Mouse (Mus musculus): ENCODE data around the gene Tpd52l2.

The Tpd52l2 gene

GRCm38 (mm10) chr2:181496831-181497547 is at the start of gene Tpd52l2:
Tpd52l2 (plus strand) TSS chr2:181497142.
- DNase-seq = peak; percentile 96

GRCm38 (mm10) chr2:181452181-181452580 is 44.8 kb upstream of the Tpd52l2 start:
- DNase-seq = peak; percentile 77

- DNase-seq = no peak
Measured at GRCm38 (mm10) chr2:181453274-181453673, 43.7 kb upstream of the Tpd52l2 start.

GRCm38 (mm10) chr2:181455899-181456298 is 41.0 kb upstream of the Tpd52l2 start:
- DNase-seq = peak; percentile 41

- DNase-seq = peak; percentile 25
Measured at GRCm38 (mm10) chr2:181457831-181458230, 39.1 kb upstream of the Tpd52l2 start.

- peak; percentile 76 for DNase-seq
Measured at GRCm38 (mm10) chr2:181458411-181459152, 38.4 kb upstream of the Tpd52l2 start.

- peak; percentile 87 for DNase-seq
Measured at GRCm38 (mm10) chr2:181459153-181459672, 37.7 kb upstream of the Tpd52l2 start, which contains the start of gene Zbtb46. Zbtb46 (minus strand) TSS chr2:181459426.

- DNase-seq = peak; percentile 88
Measured at GRCm38 (mm10) chr2:181459673-181460621, 37.0 kb upstream of the Tpd52l2 start.

- peak; percentile 65 for DNase-seq
Measured at GRCm38 (mm10) chr2:181461536-181462100, 35.3 kb upstream of the Tpd52l2 start.

GRCm38 (mm10) chr2:181462604-181463003 is 34.3 kb upstream of the Tpd52l2 start:
- peak; percentile 77 for DNase-seq

- peak; percentile 99 for DNase-seq
Measured at GRCm38 (mm10) chr2:181463008-181463738, 33.8 kb upstream of the Tpd52l2 start.

- no peak for DNase-seq
Measured at GRCm38 (mm10) chr2:181465423-181465822, 31.5 kb upstream of the Tpd52l2 start.

- DNase-seq = no peak
Measured at GRCm38 (mm10) chr2:181470285-181470684, 26.7 kb upstream of the Tpd52l2 start.

- peak; percentile 60 for DNase-seq
Measured at GRCm38 (mm10) chr2:181471246-181471645, 25.7 kb upstream of the Tpd52l2 start.

- no peak for DNase-seq
Measured at GRCm38 (mm10) chr2:181472256-181472827, 24.6 kb upstream of the Tpd52l2 start.

GRCm38 (mm10) chr2:181483120-181483519 is 13.8 kb upstream of the Tpd52l2 start:
- DNase-seq = no peak

- DNase-seq = peak; percentile 67
Measured at GRCm38 (mm10) chr2:181483562-181484318, 13.2 kb upstream of the Tpd52l2 start.

- peak; percentile 41 for DNase-seq
Measured at GRCm38 (mm10) chr2:181484456-181485233, 12.3 kb upstream of the Tpd52l2 start.

- DNase-seq = no peak
Measured at GRCm38 (mm10) chr2:181485741-181486140, 11.2 kb upstream of the Tpd52l2 start.
